Mouse (Mus musculus) T-helper 1 cell (primary cell): ENCODE measurements at regions not wholly inside any gene's neighbourhood (a gene's known extent, or its start where the extent isn't known, plus 50 kb on each side); places are given as distances from the start of the nearest gene placed in this dataset.

Experiments used
- in situ Hi-C: fragments of 300-600 bp; cut with MboI, MseI; formaldehyde crosslinking; loops from one replicate; pipeline ENCODE4 v1.15.1; 2025; ENCODE audit warnings: high pct_unique_total_duplicates

GRCm38 (mm10) chr3:14952169-14952729, 66.2 kb downstream of the Car2 start:
- in situ Hi-C loops = no loop called here

GRCm38 (mm10) chr3:14952951-14953350, 66.9 kb downstream of the Car2 start:
- in situ Hi-C loops = no loop called here

GRCm38 (mm10) chr3:14957481-14957880, 71.4 kb downstream of the Car2 start:
- in situ Hi-C loops = no loop called here

GRCm38 (mm10) chr3:14958277-14958676, 72.2 kb downstream of the Car2 start:
- in situ Hi-C loops = no loop called here

- in situ Hi-C loops = no loop called here
Observed at GRCm38 (mm10) chr3:14959586-14959985, 73.5 kb downstream of the Car2 start.

GRCm38 (mm10) chr3:14964795-14965194, 78.7 kb downstream of the Car2 start:
- in situ Hi-C loops = no loop called here

GRCm38 (mm10) chr3:14965438-14966044, 79.5 kb downstream of the Car2 start:
- in situ Hi-C loops = no loop called here

- in situ Hi-C loops = no loop called here
Observed at GRCm38 (mm10) chr3:14967235-14967634, 81.2 kb downstream of the Car2 start.

GRCm38 (mm10) chr3:14968345-14968744, 82.3 kb downstream of the Car2 start:
- in situ Hi-C loops = no loop called here

GRCm38 (mm10) chr3:14969698-14970097, 83.6 kb downstream of the Car2 start:
- in situ Hi-C loops = no loop called here

GRCm38 (mm10) chr3:14971647-14972046, 85.6 kb downstream of the Car2 start:
- in situ Hi-C loops = no loop called here

GRCm38 (mm10) chr3:14974758-14975157, 88.7 kb downstream of the Car2 start:
- in situ Hi-C loops = no loop called here

GRCm38 (mm10) chr3:14975203-14975602, 89.1 kb downstream of the Car2 start:
- in situ Hi-C loops = no loop called here

GRCm38 (mm10) chr3:14979116-14979613, 93.1 kb downstream of the Car2 start:
- in situ Hi-C loops = no loop called here

- in situ Hi-C loops = loop anchor here (10.0 kb wide), 1 partner anchor 95 kb away; no protein-coding TSS in a partner anchor
Observed at GRCm38 (mm10) chr3:14989635-14990034, 103.6 kb downstream of the Car2 start.

GRCm38 (mm10) chr3:14993936-14994335, 107.9 kb downstream of the Car2 start:
- in situ Hi-C loops = loop anchor here (10.0 kb wide), 1 partner anchor 99 kb away; no protein-coding TSS in a partner anchor

- in situ Hi-C loops = loop anchor here (5.0 to 10.0 kb wide), 2 partner anchors 40 to 102 kb away; no protein-coding TSS in a partner anchor
Observed at GRCm38 (mm10) chr3:14997241-14997640, 111.2 kb downstream of the Car2 start.

GRCm38 (mm10) chr3:14998521-14998920, 112.4 kb downstream of the Car2 start:
- in situ Hi-C loops = loop anchor here (5.0 to 10.0 kb wide), 2 partner anchors 39 to 104 kb away; no protein-coding TSS in a partner anchor

GRCm38 (mm10) chr3:14999411-14999810, 113.3 kb downstream of the Car2 start:
- in situ Hi-C loops = loop anchor here (5.0 to 10.0 kb wide), 2 partner anchors 38 to 105 kb away; no protein-coding TSS in a partner anchor

- in situ Hi-C loops = loop anchor here (5.0 to 10.0 kb wide), 2 partner anchors 37 to 105 kb away; no protein-coding TSS in a partner anchor
Observed at GRCm38 (mm10) chr3:14999914-15000313, 113.8 kb downstream of the Car2 start.

- in situ Hi-C loops = no loop called here
Observed at GRCm38 (mm10) chr3:15000657-15001056, 114.6 kb downstream of the Car2 start.

GRCm38 (mm10) chr3:15007821-15008220, 121.7 kb downstream of the Car2 start:
- in situ Hi-C loops = no loop called here

GRCm38 (mm10) chr3:15008501-15008900, 122.4 kb downstream of the Car2 start:
- in situ Hi-C loops = no loop called here
